Mouse (Mus musculus) layer of hippocampus, adult 2 months (tissue): ENCODE measurements around the gene Zfp853. TPM values are rescaled to one million over a fixed set of nuclear protein-coding genes. Genes with fewer than 3 reads are reported as not detected.

ENCODE experiments used
- DNase-seq, 2 experiments: peaks; one replicate each; pipeline ENCODE4 v3.0.0; 2022; ENCODE audit warnings: low spot score in 2 of 2
- H3K27ac ChIP-seq: fragments of 200-600 bp; 2 replicates; pipeline ENCODE4 v1.8.1; 2022
- H3K4me3 ChIP-seq: fragments of 200-600 bp; 2 replicates; pipeline ENCODE4 v1.8.1; 2022; ENCODE audit warnings: mild to moderate bottlenecking
- CTCF ChIP-seq: fragments of 200-600 bp; conservative IDR thresholded peaks from 2 replicates; pipeline ENCODE4 v1.8.1; 2022; ENCODE audit warnings: antibody characterized with exemption, mild to moderate bottlenecking, moderate library complexity
- total RNA-seq, 2 experiments: library from RNA; stranded (reverse); gene quantifications; 2 replicates each; pipeline ENCODE4 v1.2.3; 2021

Zfp853 gene
- total RNA-seq, 2 experiments from 2014 or later, result 3.5 to 4.8 TPM

GRCm38 (mm10) chr5:143255131-143255519, 38.3 kb downstream of the Zfp853 start:
- no peak overlapping the region for H3K27ac ChIP-seq
- no peak overlapping the region for H3K4me3 ChIP-seq
- TF ChIP-seq CTCF, result no peak
- no peak for DNase-seq

GRCm38 (mm10) chr5:143254487-143255130, 38.8 kb downstream of the Zfp853 start:
- TF ChIP-seq CTCF, result no peak
- no peak overlapping the region for H3K27ac ChIP-seq
- no peak overlapping the region for H3K4me3 ChIP-seq
- no peak for DNase-seq

GRCm38 (mm10) chr5:143253881-143254486, 39.4 kb downstream of the Zfp853 start:
- H3K27ac ChIP-seq, result no peak overlapping the region
- TF ChIP-seq CTCF, result no peak
- peak in 1 of 2 experiments; percentile 31 for DNase-seq
- H3K4me3 ChIP-seq, result no peak overlapping the region

GRCm38 (mm10) chr5:143253186-143253880, 40.1 kb downstream of the Zfp853 start:
- DNase-seq, result no peak
- TF ChIP-seq CTCF, result no peak
- peak overlapping the region; percentile 22; the same call in 1 of the 2 replicates for H3K4me3 ChIP-seq
- H3K27ac ChIP-seq, result no peak overlapping the region

- no peak for DNase-seq
- H3K4me3 ChIP-seq, result no peak overlapping the region
- no peak for TF ChIP-seq CTCF
- no peak overlapping the region for H3K27ac ChIP-seq
Measured at GRCm38 (mm10) chr5:143252791-143253185, 40.6 kb downstream of the Zfp853 start.

GRCm38 (mm10) chr5:143252039-143252438, 41.4 kb downstream of the Zfp853 start:
- H3K27ac ChIP-seq, result no peak overlapping the region
- TF ChIP-seq CTCF, result no peak
- DNase-seq, result no peak
- H3K4me3 ChIP-seq, result no peak overlapping the region

GRCm38 (mm10) chr5:143244926-143245325, 48.5 kb downstream of the Zfp853 start:
- no peak for DNase-seq
- Histone ChIP-seq H3K4me3 (no peak overlapping the region), H3K27ac (no peak overlapping the region)
- TF ChIP-seq CTCF, result no peak

Other genes with a start within 250 kb of the Zfp853 start
- 10 to 100 TPM; 47.8 to 52.5 TPM for gene Rnf216, start 180.6 kb downstream of the Zfp853 start, total RNA-seq
- gene Olfr718-ps1, start 146.0 kb downstream of the Zfp853 start, total RNA-seq, result under 1 TPM; 0.07 to 0.26 TPM
- gene Rbak, start 112.8 kb downstream of the Zfp853 start, total RNA-seq, result 10 to 100 TPM; 15.2 to 17.4 TPM
- not detected for gene Spdye4b, start 112.6 kb downstream of the Zfp853 start, total RNA-seq
- gene Spdye4a, start 66.7 kb downstream of the Zfp853 start, total RNA-seq, result not detected
- gene Zfp12, start 58.5 kb downstream of the Zfp853 start, total RNA-seq, result 10 to 100 TPM; 33.8 to 36.1 TPM
- 10 to 100 TPM; 24.0 to 24.3 TPM for gene Zfp316, start 23.6 kb downstream of the Zfp853 start, total RNA-seq
- gene E130309D02Rik, start 21.7 kb upstream of the Zfp853 start, total RNA-seq, result 10 to 100 TPM; 24.8 to 25.0 TPM
- gene Zdhhc4, start 35.6 kb upstream of the Zfp853 start, total RNA-seq, result 10 to 100 TPM; 50.1 to 56.3 TPM
- 1 to 10 TPM; 1.2 to 2.2 TPM for gene Grid2ip, start 63.7 kb upstream of the Zfp853 start, total RNA-seq
- 10 to 100 TPM; 34.3 to 36.2 TPM for gene Kdelr2, start 110.2 kb upstream of the Zfp853 start, total RNA-seq
- 10 to 100 TPM; 27.7 to 32.1 TPM for gene Daglb, start 171.0 kb upstream of the Zfp853 start, total RNA-seq
- 100 to 1,000 TPM; 393 to 396 TPM for gene Rac1, start 234.4 kb upstream of the Zfp853 start, total RNA-seq